Mouse (Mus musculus) granulocyte monocyte progenitor cell, adult 5-6 weeks (primary cell): ENCODE results near the gene Lurap1l. TPM values are rescaled to one million over a fixed set of nuclear protein-coding genes. Genes with fewer than 3 reads are reported as not detected.
"Not testable (repeated sequence)": the region's sequence is repeated elsewhere in the genome, so short reads cannot be mapped to it uniquely, and the experiment has no call there.

Experiments
- ATAC-seq: replicated peaks from 2 replicates; pipeline ENCODE4 v1.8.0; 2016; ENCODE audit warnings: mild to moderate bottlenecking, moderate TSS enrichment, inconsistent platforms; ENCODE audit not compliant: poor library complexity, severe bottlenecking
- total RNA-seq, 2 experiments: library from RNA; stranded (forward) in 1 of 2; stranded (reverse) in 1 of 2; fragments of 200-712, 200-1000 nt in 1 of 2; fragments of >200 nt in 1 of 2; fragmentation: Nextera tagmentation in 1 of 2; gene quantifications; 2 replicates each; pipeline ENCODE4 v1.2.3; 2014 to 2017

The Lurap1l gene
- total RNA-seq, 2 experiments from 2014 or later = not detected

DNA sequence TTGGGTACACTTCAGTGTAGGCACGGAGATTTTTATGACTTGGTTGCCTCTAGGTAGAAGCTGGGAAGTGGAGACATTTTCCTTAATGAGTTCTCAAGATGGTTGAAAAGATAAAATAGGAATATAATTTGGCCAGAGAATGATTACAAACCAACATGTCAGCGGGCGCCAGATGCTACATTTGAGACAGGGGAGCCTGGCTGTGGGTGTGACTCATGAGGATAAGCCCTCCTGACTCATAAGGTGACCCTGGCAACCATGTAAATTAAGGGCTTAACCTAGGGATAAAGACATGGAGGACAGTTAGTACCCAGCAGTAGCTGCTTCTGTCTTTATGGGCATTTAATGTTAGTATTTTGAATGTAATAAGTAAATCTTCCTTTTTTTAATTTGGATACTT is 6.2 kb downstream of the Lurap1l start:
- no peak for ATAC-seq

DNA sequence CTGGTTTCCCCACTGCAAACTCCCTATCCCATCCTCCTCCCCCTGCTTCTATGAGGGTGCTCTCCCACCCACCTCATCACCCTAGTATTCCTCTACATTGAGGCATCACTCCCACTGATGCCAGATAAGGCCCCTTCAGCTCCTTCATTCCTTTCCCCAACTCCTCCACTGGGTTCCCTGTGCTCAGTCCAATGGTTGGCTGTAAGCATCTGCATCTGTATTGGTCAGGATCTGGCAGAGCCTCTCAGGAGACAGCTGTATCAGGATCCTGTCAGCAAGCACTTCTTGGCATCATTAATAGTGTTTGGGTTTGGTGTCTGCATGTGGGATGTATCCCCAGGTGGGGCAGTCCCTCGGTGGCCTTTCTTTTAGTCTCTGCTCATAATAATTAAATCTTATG is 6.7 kb downstream of the Lurap1l start:
- not testable (repeated sequence) for ATAC-seq

- ATAC-seq = no peak
Measured at GRCm38 (mm10) chr4:80917812-80918211, 7.4 kb downstream of the Lurap1l start.

GRCm38 (mm10) chr4:80918526-80919129 is 8.2 kb downstream of the Lurap1l start:
- ATAC-seq = no peak

- no peak for ATAC-seq
Measured at GRCm38 (mm10) chr4:80919217-80919867, 8.9 kb downstream of the Lurap1l start.

DNA sequence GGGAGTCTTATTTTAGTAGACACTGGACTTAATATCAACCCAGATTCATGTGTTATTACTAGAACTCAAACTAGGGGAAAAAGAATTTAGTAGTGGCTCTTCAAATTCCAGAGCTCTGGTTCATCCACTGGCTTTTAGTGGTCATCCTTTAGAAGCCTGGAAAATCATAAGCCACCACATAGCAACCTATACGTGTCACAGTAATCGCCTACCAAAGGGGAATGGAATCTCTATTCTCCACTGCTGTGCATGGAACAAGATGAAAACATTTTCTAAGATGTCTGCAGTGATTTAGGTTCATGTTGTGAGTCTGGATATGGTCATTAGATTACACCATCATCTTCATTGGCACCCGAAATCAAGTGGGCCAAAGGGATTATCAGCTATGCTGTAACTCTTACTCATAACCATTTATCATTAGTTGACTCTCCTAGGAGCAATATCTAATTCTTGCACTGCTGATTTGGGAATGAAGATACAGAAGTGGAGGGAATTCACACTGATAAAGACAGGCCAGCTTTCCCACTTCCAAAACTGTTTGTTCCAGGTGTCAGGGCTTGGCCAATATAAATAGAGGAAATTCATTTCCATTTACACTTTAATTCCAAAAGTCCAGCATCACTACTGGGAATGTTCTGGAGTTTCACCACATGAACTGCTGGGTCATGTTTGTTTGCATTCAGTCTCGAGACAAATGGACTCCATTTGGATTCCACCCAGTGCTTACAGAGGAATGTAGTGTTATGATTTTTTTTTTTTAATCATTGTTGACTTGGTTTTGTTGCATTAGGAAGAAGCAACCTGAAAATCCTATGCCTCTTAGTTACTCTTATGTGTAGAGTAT is 11.4 kb downstream of the Lurap1l start:
- ATAC-seq = no peak

DNA sequence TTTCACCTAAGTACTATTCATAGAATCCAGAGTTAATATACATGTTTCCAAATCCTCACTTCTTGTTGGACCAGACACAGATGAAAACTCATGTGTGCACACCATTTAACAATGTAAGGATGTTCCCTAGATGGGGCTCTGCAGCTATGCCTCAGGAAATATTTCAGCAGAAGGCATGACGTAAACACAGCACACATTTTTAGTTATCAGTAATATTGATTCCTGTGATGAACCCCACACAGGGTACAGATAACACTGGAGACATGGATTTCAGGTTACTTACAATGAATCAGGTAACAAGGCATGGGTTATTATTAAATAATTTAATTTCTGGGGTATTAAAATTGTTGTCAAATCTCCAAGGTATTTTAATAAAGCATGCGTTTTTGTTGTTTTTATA is 12.2 kb downstream of the Lurap1l start:
- no peak for ATAC-seq

DNA sequence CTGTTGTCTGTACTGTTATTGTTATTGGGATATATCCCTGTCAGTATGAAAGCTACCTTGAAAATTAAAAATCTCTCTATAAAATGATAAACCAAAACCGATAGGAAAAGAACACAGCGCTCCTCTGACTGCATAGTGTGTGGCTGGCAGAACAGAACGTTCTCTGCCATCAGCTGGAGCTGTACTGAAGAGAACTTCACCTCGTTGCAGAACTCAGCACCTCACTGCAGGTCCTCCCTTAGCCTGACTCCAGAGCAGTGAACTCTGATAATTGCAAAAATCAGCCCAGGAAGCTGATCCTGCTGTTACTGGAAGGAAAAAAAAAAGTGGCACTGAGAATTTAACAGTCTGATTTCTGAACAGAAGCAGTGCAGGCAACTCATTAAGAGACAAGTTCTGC is 14.4 kb downstream of the Lurap1l start:
- ATAC-seq = no peak

GRCm38 (mm10) chr4:80925752-80926519 is 15.5 kb downstream of the Lurap1l start:
- ATAC-seq = no peak

DNA sequence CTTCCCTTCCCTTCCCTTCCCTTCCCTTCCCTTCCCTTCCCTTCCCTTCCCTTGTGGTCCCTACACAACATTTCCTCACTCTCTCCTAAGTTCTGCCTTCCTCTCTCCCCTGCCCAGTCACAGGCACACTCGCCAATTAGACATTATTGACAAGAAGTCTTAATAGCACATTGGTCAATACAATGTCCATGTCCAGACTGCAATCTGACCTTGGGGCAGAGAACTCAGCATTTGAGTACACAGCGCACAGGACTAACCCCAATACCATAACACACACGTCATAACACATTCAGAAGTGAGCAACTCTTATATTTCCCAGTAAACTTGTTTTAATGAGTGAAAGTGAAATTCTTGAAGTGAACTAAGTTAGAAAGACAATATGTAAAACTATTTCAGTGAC is 24.3 kb downstream of the Lurap1l start:
- no peak for ATAC-seq

GRCm38 (mm10) chr4:80939115-80939514 is 28.7 kb downstream of the Lurap1l start:
- no peak for ATAC-seq

GRCm38 (mm10) chr4:80940946-80941345 is 30.5 kb downstream of the Lurap1l start:
- ATAC-seq = no peak

GRCm38 (mm10) chr4:80941978-80942377 is 31.5 kb downstream of the Lurap1l start:
- no peak for ATAC-seq

- ATAC-seq = no peak
Measured at GRCm38 (mm10) chr4:80944605-80945004, 34.2 kb downstream of the Lurap1l start.

DNA sequence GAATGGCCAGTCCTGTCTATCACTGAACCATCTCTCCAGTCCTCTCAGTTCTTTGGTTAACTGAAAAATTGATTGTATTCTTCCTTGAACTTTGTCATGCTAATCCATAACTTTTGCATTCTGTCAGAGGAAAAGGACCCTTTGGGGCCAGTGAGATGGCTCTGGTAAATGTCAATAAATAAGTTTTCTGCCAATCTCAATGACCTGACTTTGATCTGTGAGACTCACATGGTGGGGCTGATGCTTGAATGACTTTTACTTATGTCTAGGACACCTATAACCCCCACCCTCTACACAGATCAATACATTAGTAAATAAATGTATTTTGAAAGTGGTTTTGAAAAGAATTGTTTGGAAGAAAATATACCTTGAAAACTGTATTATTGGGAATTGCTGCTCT is 38.7 kb downstream of the Lurap1l start:
- no peak for ATAC-seq

DNA sequence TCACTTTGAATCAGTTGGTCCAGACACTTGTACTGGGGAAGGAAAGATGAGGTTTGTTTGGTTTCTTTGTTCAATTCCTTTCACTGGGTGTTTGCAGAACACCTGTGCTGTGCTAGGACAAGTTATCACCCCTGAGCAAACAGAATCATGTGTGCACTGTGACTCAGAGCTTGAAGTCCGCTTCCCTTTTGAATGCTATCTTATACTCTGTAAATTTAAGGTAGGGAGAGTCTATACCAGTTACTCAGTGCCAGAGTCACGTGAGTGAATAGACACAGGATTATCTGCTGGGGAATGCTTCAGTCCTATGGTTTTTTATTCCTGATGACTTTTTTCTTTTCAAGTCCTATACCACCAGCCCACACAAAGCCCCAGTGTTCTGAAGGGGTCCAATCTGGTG is 39.3 kb downstream of the Lurap1l start:
- no peak for ATAC-seq

DNA sequence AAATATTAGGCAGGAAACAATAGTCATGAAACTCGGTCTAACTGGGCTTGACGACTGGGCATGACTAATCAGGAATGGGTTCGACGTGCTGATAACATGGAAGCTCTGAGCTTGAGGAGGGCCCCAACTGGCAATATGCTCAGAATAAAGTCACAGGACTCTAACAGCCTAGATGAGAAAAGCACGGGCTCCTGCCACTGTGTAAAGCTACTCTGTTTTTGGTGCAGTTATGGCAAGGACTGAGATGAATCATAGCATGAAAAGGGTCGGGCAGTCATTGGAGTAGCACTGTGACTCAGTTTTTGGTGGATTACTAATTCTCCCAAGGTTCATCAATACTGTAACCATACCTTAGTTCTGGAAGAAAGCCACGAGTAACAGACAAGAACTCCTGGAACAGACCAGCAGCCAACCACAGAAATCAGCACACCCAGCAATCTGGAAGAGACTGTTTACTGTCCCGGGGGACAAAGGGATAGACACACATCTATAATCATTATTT is 39.9 kb downstream of the Lurap1l start:
- no peak for ATAC-seq

- no peak for ATAC-seq
Measured at GRCm38 (mm10) chr4:80952653-80953052, 42.2 kb downstream of the Lurap1l start.

GRCm38 (mm10) chr4:80955942-80956341 is 45.5 kb downstream of the Lurap1l start:
- no peak for ATAC-seq

DNA sequence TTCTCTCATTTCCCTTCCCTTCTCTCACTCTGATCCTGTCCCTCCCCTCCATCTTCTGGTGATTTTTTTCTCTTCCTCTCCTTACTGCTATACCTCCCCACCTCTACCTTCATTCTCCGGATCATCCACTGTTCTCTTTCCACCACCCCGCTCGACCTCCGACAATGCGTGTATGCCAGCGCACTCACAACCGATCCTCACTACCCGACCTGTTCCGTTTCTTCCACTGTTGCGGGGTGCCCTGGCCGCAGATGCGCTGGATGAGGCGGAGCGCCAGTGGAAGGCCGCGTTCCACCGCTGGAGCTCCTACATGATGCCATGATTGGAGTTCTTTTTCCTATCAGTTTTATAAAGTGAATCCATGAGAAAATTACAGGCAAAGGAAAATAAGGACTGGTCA is 57.1 kb downstream of the Lurap1l start:
- no peak for ATAC-seq

GRCm38 (mm10) chr4:80971846-80972245 is 61.4 kb downstream of the Lurap1l start:
- ATAC-seq = no peak
